Mouse (Mus musculus): ENCODE results near the gene Setd2. TPM values are rescaled to one million over a fixed set of nuclear protein-coding genes. Genes with fewer than 3 reads are reported as not detected.

Setd2 gene
- polyA plus RNA-seq (2014; fragmentation: Illumina TruSeq; extraction: RNeasy Lipid Tissue Mini Kit (QIAGEN cat#74804); ENCODE audit: low read depth, low replicate concordance), result 29.5 TPM

GRCm38 (mm10) chr9:110532538-110533291 lies at the start of gene Setd2:
Gene Setd2, plus strand, starts transcription at chr9:110532597.

GRCm38 (mm10) chr9:110624361-110625166 lies 92.2 kb downstream of the Setd2 start, which contains the start of gene Nradd:
Gene Nradd, minus strand, starts transcription at chr9:110624452.

GRCm38 (mm10) chr9:110653655-110654461 lies 121.5 kb downstream of the Setd2 start, which contains the start of gene Nbeal2:
Gene Nbeal2, minus strand, starts transcription at chr9:110654161.

GRCm38 (mm10) chr9:110656249-110657221 lies 124.1 kb downstream of the Setd2 start, which contains the start of gene Ccdc12:
Gene Ccdc12, plus strand, starts transcription at chr9:110656503.

Other genes starting within 250 kb of the Setd2 start
- gene Elp6, start 227.4 kb upstream of the Setd2 start, polyA plus RNA-seq (2014; fragmentation: Illumina TruSeq; extraction: RNeasy Lipid Tissue Mini Kit (QIAGEN cat#74804); ENCODE audit: low read depth, low replicate concordance), result 3.3 TPM
- gene Scap, start 199.3 kb upstream of the Setd2 start, polyA plus RNA-seq (2014; fragmentation: Illumina TruSeq; extraction: RNeasy Lipid Tissue Mini Kit (QIAGEN cat#74804); ENCODE audit: low read depth, low replicate concordance), result 18.4 TPM
- gene Ptpn23, start 124.4 kb upstream of the Setd2 start, polyA plus RNA-seq (2014; fragmentation: Illumina TruSeq; extraction: RNeasy Lipid Tissue Mini Kit (QIAGEN cat#74804); ENCODE audit: low read depth, low replicate concordance), result 14.3 TPM
- gene Ngp, start 112.8 kb upstream of the Setd2 start, polyA plus RNA-seq (2014; fragmentation: Illumina TruSeq; extraction: RNeasy Lipid Tissue Mini Kit (QIAGEN cat#74804); ENCODE audit: low read depth, low replicate concordance), result not detected
- gene Klhl18, start 55.9 kb upstream of the Setd2 start, polyA plus RNA-seq (2014; fragmentation: Illumina TruSeq; extraction: RNeasy Lipid Tissue Mini Kit (QIAGEN cat#74804); ENCODE audit: low read depth, low replicate concordance), result 11.0 TPM
- gene Kif9, start 55.6 kb upstream of the Setd2 start, polyA plus RNA-seq (2014; fragmentation: Illumina TruSeq; extraction: RNeasy Lipid Tissue Mini Kit (QIAGEN cat#74804); ENCODE audit: low read depth, low replicate concordance), result 0.26 TPM
- gene Nradd, start 91.9 kb downstream of the Setd2 start, polyA plus RNA-seq (2014; fragmentation: Illumina TruSeq; extraction: RNeasy Lipid Tissue Mini Kit (QIAGEN cat#74804); ENCODE audit: low read depth, low replicate concordance), result 2.3 TPM
- 9.7 TPM for gene Nbeal2, start 121.6 kb downstream of the Setd2 start, polyA plus RNA-seq (2014; fragmentation: Illumina TruSeq; extraction: RNeasy Lipid Tissue Mini Kit (QIAGEN cat#74804); ENCODE audit: low read depth, low replicate concordance)
- gene Ccdc12, start 123.9 kb downstream of the Setd2 start, polyA plus RNA-seq (2014; fragmentation: Illumina TruSeq; extraction: RNeasy Lipid Tissue Mini Kit (QIAGEN cat#74804); ENCODE audit: low read depth, low replicate concordance), result 89.4 TPM
- gene Myl3, start 209.3 kb downstream of the Setd2 start, polyA plus RNA-seq (2014; fragmentation: Illumina TruSeq; extraction: RNeasy Lipid Tissue Mini Kit (QIAGEN cat#74804); ENCODE audit: low read depth, low replicate concordance), result 10,021 TPM
- 7.8 TPM for gene Pth1r, start 214.5 kb downstream of the Setd2 start, polyA plus RNA-seq (2014; fragmentation: Illumina TruSeq; extraction: RNeasy Lipid Tissue Mini Kit (QIAGEN cat#74804); ENCODE audit: low read depth, low replicate concordance)